Mouse (Mus musculus): Measurements from ENCODE around the gene Tab1.

DNA sequence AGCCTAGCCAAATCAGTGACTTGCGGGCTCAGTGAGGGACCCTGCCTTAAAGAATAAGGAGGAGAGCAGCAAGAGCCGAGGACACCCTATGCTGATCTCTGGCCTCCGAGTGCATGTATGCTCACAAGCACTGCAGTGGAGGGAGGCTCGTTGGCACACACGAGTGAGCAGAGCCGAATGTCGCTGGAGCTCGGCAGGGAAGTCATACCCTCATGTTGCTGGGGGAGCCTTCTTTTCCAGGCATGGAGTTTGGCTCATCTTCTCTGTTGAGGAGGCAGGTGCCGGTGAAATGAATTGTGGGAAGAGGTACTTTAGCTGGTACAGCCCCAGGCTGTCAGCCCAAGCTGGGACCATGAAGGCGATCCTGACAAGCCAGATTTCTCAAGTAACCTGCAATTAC, 36.5 kb upstream of the Tab1 start:
- no peak for TF ChIP-seq POLR2A (IDR thresholded peaks at IDR 0.05; ENCODE audit: insufficient read length, low read depth)
- TF ChIP-seq MAX (IDR thresholded peaks at IDR 0.05; ENCODE audit: low read depth), result no peak
- no peak for TF ChIP-seq CEBPB (IDR thresholded peaks at IDR 0.05; ENCODE audit: insufficient read depth, poor library complexity, severe bottlenecking)
- no peak for TF ChIP-seq E2F4 (IDR thresholded peaks at IDR 0.05; ENCODE audit: insufficient read depth)
- no peak for TF ChIP-seq USF1 (IDR thresholded peaks at IDR 0.05; ENCODE audit: low read depth)
- no peak for TF ChIP-seq TCF3 (IDR thresholded peaks at IDR 0.05; ENCODE audit: insufficient read length, low read depth)
- TF ChIP-seq REST (IDR thresholded peaks at IDR 0.05; ENCODE audit: insufficient read depth, insufficient read length), result no peak
- no peak for TF ChIP-seq MYOD1 (IDR thresholded peaks at IDR 0.05; ENCODE audit: control insufficient read depth in 1 of 3, insufficient read length in 2 of 3, low read depth in 2 of 3)
- TF ChIP-seq TCF12 (IDR thresholded peaks at IDR 0.05; ENCODE audit: insufficient read depth, poor library complexity, severe bottlenecking), result no peak
- no peak for TF ChIP-seq POLR2AphosphoS2 (IDR thresholded peaks at IDR 0.05; ENCODE audit: insufficient read length, low read depth)
